Mouse (Mus musculus): ENCODE data around the gene Rasa4. TPM values are rescaled to one million over a fixed set of nuclear protein-coding genes. Genes with fewer than 3 reads are reported as not detected.
A peak's percentile ranks its signal among the peaks of the same experiment; 100 is the strongest.

Gene Rasa4
- polyA plus RNA-seq, 1 experiment: 0.06 TPM

GRCm38 (mm10) chr5:136091927-136092326 lies 8.2 kb downstream of the Rasa4 start:
- no peak for TF ChIP-seq GATA1 (IDR thresholded peaks at IDR 0.05; ENCODE audit: low read length)

- no peak for TF ChIP-seq GATA1 (IDR thresholded peaks at IDR 0.05; ENCODE audit: low read length)
These were observed 10.7 kb downstream of the Rasa4 start for GRCm38 (mm10) chr5:136094249-136095010.

DNA sequence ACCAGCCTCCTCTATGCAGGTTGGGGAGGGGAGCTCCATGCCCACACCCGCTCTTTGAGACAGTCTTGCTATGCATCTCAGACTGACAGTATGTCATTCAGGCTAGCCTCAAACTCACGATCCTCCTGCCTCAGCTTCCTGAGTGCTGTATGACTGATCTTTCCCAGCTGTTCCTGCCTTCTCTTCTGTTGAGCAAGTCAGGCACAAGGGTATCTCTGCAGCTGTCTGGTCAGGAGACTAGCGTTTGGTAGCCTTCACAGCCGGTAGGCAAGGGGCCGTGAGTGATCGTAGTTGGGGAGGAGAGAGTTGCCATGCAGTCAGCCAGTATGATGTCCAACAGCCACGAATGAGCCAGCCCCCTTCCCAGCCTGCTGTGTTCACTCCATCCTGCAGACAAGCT lies 11.4 kb downstream of the Rasa4 start:
- TF ChIP-seq GATA1 (IDR thresholded peaks at IDR 0.05; ENCODE audit: low read length): no peak

- TF ChIP-seq GATA1 (IDR thresholded peaks at IDR 0.05; ENCODE audit: low read length): no peak
These were observed 14.8 kb downstream of the Rasa4 start for GRCm38 (mm10) chr5:136098536-136098935.

- no peak for TF ChIP-seq GATA1 (IDR thresholded peaks at IDR 0.05; ENCODE audit: low read length)
These were observed 18.5 kb downstream of the Rasa4 start for GRCm38 (mm10) chr5:136102099-136102820.

GRCm38 (mm10) chr5:136104511-136104910 lies 20.8 kb downstream of the Rasa4 start:
- no peak for TF ChIP-seq GATA1 (IDR thresholded peaks at IDR 0.05; ENCODE audit: low read length)

DNA sequence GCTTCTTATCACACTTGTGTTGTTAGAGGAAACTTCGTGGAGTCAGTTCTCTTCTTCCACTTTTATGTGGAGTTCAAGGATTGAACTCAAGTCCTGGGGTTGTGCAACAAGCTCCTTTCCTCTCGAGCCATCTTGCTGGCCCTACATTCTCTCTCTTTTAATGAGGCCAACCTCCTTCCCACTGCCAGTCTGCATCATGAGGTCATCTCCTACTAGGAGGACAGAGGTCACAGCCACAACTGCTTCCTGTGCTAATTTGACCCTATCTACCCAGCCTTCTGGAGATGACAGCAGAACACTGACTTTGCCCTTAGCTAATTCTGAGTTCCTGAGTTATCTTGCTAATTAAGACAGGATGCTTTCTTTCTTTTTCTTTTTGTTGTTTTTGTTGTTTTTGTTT lies 24.8 kb downstream of the Rasa4 start:
- TF ChIP-seq GATA1 (IDR thresholded peaks at IDR 0.05; ENCODE audit: low read length): no peak

DNA sequence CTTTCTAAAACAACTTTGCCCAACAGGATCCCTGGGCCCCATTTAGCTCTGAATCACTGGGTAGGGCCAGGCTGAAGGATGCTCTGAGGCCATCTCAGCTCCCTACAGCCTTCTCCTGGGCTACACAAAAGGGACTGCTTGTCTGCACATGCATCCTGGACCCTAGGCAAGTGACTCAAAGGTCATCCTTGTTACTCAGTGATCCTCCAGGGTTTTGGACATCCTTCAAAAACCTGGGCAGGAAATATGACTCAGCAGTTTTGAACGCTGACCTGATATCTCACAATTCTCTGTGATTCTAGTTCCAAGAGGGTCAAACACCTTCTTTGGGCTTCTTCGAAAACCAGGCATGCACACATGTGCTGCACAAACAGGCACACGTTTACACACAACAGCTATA lies 25.3 kb downstream of the Rasa4 start:
- no peak for TF ChIP-seq GATA1 (IDR thresholded peaks at IDR 0.05; ENCODE audit: low read length)

GRCm38 (mm10) chr5:136115891-136116783 lies 32.4 kb downstream of the Rasa4 start, which contains the start of gene Polr2j:
Gene Polr2j (plus strand): TSS chr5:136116631.
- no peak for TF ChIP-seq GATA1 (IDR thresholded peaks at IDR 0.05; ENCODE audit: low read length)

- no peak for TF ChIP-seq GATA1 (IDR thresholded peaks at IDR 0.05; ENCODE audit: low read length)
These were observed 33.0 kb downstream of the Rasa4 start for GRCm38 (mm10) chr5:136116784-136117112.

DNA sequence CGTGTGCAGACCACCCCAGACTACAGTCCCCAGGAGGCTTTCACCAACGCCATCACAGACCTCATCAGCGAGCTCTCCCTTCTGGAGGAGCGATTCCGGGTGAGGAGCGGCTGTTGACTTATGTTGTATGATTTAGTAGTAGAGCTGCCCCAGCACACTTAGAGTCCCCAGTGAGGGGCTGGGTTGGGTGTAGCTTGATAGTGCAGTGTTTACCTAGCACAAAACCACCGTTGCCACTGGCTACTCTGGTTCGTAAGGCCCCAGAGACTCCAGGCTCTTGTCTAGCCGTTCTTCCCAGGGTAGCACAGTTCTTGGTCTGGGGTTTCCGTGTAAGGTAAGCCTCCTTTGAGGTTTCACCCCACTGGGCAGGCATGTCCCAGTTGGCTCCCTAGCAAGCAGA lies 38.4 kb downstream of the Rasa4 start:
- TF ChIP-seq GATA1 (IDR thresholded peaks at IDR 0.05; ENCODE audit: low read length): no peak

DNA sequence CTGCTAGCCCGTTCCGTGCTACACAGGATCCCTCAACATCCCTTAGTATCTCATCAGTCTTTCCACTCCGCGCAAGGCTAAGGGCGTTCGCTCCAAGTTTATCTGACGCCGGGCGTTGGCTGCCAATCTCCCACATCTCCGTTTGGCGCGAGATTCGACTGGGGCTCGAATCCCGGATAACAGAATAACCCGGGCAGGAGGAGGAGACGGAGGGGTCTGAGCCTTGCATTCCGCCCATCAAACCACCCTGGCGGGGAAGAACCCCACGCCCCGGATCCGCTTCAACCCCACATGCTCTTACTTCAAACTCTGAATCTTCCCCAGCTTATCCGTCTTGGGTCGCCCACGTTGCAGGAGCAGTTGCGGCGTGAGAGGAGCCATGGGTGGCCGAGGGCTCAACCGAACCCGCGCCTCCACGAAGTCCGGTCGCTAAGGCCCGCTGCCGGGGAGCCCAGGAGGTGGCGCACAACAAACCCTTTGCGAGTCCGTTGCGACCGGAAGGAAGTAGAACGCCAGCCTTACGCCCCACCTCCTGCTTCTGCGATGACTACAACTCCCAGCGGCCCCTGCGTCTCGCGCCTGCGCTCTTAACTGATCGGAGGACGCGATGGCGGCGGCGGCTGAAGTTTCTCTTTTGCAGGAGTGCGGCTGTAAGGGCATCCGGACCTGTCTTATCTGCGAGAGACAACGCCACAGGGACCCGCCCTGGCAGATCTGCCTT lies 52.0 kb downstream of the Rasa4 start, which contains the start of the genes Lrwd1 and Alkbh4:
Lrwd1 (minus strand) TSS at position 504 of the 721 bp plus-strand sequence.
Alkbh4 (plus strand) TSS at position 576 of the 721 bp plus-strand sequence.
- peak; percentile 44 for TF ChIP-seq GATA1 (IDR thresholded peaks at IDR 0.05; ENCODE audit: low read length)

- TF ChIP-seq GATA1 (IDR thresholded peaks at IDR 0.05; ENCODE audit: low read length): no peak
These were observed 52.7 kb downstream of the Rasa4 start for GRCm38 (mm10) chr5:136136292-136136990.

- TF ChIP-seq GATA1 (IDR thresholded peaks at IDR 0.05; ENCODE audit: low read length): no peak
These were observed 54.0 kb downstream of the Rasa4 start for GRCm38 (mm10) chr5:136137658-136138274.
